Mouse (Mus musculus) stomach, embryonic 16.5 days (tissue): ENCODE data around the gene Pnldc1. TPM values are rescaled to one million over a fixed set of nuclear protein-coding genes. Genes with fewer than 3 reads are reported as not detected.
"Not testable (repeated sequence)": the region's sequence is repeated elsewhere in the genome, so short reads cannot be mapped to it uniquely, and the experiment has no call there.

Experiments used
- ATAC-seq: fragments of 200-750 bp; cut with Nextera tagmentation; 2 replicates; pipeline ENCODE4 v1.8.0; 2017; ENCODE audit warnings: moderate number of reproducible peaks, moderate TSS enrichment; ENCODE audit not compliant: insufficient read depth, low FRiP score
- H3K27ac ChIP-seq: fragments of 300-500 bp; sonication (generic); 2 replicates; pipeline ENCODE4 v1.5.1; 2014; ENCODE audit warnings: low read length
- H3K27me3 ChIP-seq: fragments of 300-500 bp; sonication (generic); 2 replicates; pipeline ENCODE4 v1.6.1; 2014; ENCODE audit warnings: low read length, control low read depth, mixed read lengths; ENCODE audit not compliant: control insufficient read depth, insufficient read depth
- H3K36me3 ChIP-seq: fragments of 300-500 bp; sonication (generic); 2 replicates; pipeline ENCODE4 v1.6.1; 2014; ENCODE audit warnings: low read length; ENCODE audit not compliant: control insufficient read depth, insufficient read depth
- H3K4me1 ChIP-seq: fragments of 300-500 bp; sonication (generic); 2 replicates; pipeline ENCODE4 v1.6.1; 2014; ENCODE audit warnings: low read length, control low read depth, mixed read lengths; ENCODE audit not compliant: control insufficient read depth, insufficient read depth
- H3K4me2 ChIP-seq: fragments of 300-500 bp; sonication (generic); 2 replicates; pipeline ENCODE4 v1.6.1; 2014; ENCODE audit warnings: low read depth, low read length, mixed read lengths
- H3K4me3 ChIP-seq: fragments of 300-500 bp; sonication (generic); replicated peaks from 2 replicates; pipeline ENCODE4 v1.5.1; 2014; ENCODE audit warnings: mild to moderate bottlenecking, low read length
- H3K9ac ChIP-seq: fragments of 300-500 bp; sonication (generic); 2 replicates; pipeline ENCODE4 v1.6.1; 2014; ENCODE audit warnings: low read length
- H3K9me3 ChIP-seq: fragments of 300-500 bp; sonication (generic); replicated peaks from 2 replicates; pipeline ENCODE4 v1.6.1; 2016; ENCODE audit warnings: low read length, control low read depth; ENCODE audit not compliant: control insufficient read depth
- WGBS: fragments of 180-500 bp; shearing (Covaris S2); extraction: QIAGEN DNeasy Blood & Tissue Kit; methylation state at CpG from one replicate; pipeline ENCODE4 v1.1.7; 2014; 5-methylcytosine and 5-hydroxymethylcytosine counted together
- polyA plus RNA-seq: library from polyadenylated mRNA; unstranded; fragments of >200 nt; fragmentation: Nextera tagmentation; extraction: Ambion mirVana; gene quantifications from 2 replicates; pipeline ENCODE4 v1.2.1, GENCODE M21; 2015

Pnldc1 gene
- 0.42 and 1.1 TPM in 2 replicates for polyA plus RNA-seq

GRCm38 (mm10) chr17:12909361-12910280 lies at the start of gene Pnldc1:
Gene Pnldc1, minus strand, starts transcription at chr17:12910230.
- no peak within 1 kb of the TSS for H3K4me3 ChIP-seq
- H3K36me3 ChIP-seq: peaks cover 20% of the 10 kb centered on the region
- H3K9ac ChIP-seq: no peak within 1 kb of the TSS
- no peak within 1 kb of the TSS for H3K4me2 ChIP-seq
- 75% methylated on average over 35 of the region's 35 CpGs for WGBS
- no peaks in the 10 kb centered on the region for H3K27me3 ChIP-seq
- H3K27ac ChIP-seq: no peak within 1 kb of the TSS
- H3K4me1 ChIP-seq: no peaks in the 10 kb centered on the region
- no peak for ATAC-seq
- no peaks in the 10 kb centered on the region for H3K9me3 ChIP-seq

- 33% methylated on average over 1 of the region's 2 CpGs for WGBS
- not testable (repeated sequence) for H3K36me3 ChIP-seq, H3K27ac ChIP-seq, H3K4me1 ChIP-seq, H3K27me3 ChIP-seq, ATAC-seq, H3K9me3 ChIP-seq, H3K9ac ChIP-seq
- Histone ChIP-seq H3K4me2 (0 out of 2 replicates have a peak overlapping the region, but pooled peaks have one; percentile 24), H3K4me3 (0 out of 2 replicates have a peak overlapping the region, but pooled peaks have one; percentile 14)
Observed at GRCm38 (mm10) chr17:12959377-12959776, 49.3 kb upstream of the Pnldc1 start.

- no peak overlapping the region for H3K9ac ChIP-seq
- no peak overlapping the region for H3K4me2 ChIP-seq
- 86% methylated on average over 8 of the region's 8 CpGs for WGBS
- peaks cover 5% of the 10 kb centered on the region for H3K4me1 ChIP-seq
- no peaks in the 10 kb centered on the region for H3K27me3 ChIP-seq
- peaks cover 5% of the 10 kb centered on the region; the same call in 1 of the 2 replicates for H3K36me3 ChIP-seq
- no peak overlapping the region for H3K27ac ChIP-seq
- H3K9me3 ChIP-seq: no peaks in the 10 kb centered on the region
- no peak for ATAC-seq
- no peak overlapping the region for H3K4me3 ChIP-seq
Observed at GRCm38 (mm10) chr17:12956664-12957063, 46.6 kb upstream of the Pnldc1 start.

- peaks cover 7% of the 10 kb centered on the region; the same call in 1 of the 2 replicates for H3K36me3 ChIP-seq
- no peak overlapping the region for H3K4me3 ChIP-seq
- ATAC-seq: no peak
- H3K4me1 ChIP-seq: no peaks in the 10 kb centered on the region
- no peak overlapping the region for H3K4me2 ChIP-seq
- WGBS: 91% methylated on average over 5 of the region's 5 CpGs
- no peak overlapping the region for H3K9ac ChIP-seq
- no peaks in the 10 kb centered on the region for H3K27me3 ChIP-seq
- H3K9me3 ChIP-seq: no peaks in the 10 kb centered on the region
- no peak overlapping the region for H3K27ac ChIP-seq
Observed at GRCm38 (mm10) chr17:12949669-12950068, 39.6 kb upstream of the Pnldc1 start.

GRCm38 (mm10) chr17:12942459-12943162 lies 32.6 kb upstream of the Pnldc1 start:
- no peak overlapping the region for H3K9ac ChIP-seq
- no peak overlapping the region for H3K27ac ChIP-seq
- ATAC-seq: no peak
- H3K4me2 ChIP-seq: no peak overlapping the region
- H3K36me3 ChIP-seq: no peaks in the 10 kb centered on the region
- H3K9me3 ChIP-seq: no peaks in the 10 kb centered on the region
- WGBS: 88% methylated on average over 6 of the region's 6 CpGs
- no peak overlapping the region for H3K4me3 ChIP-seq
- no peaks in the 10 kb centered on the region for H3K27me3 ChIP-seq
- H3K4me1 ChIP-seq: peaks cover 5% of the 10 kb centered on the region; the same call in 1 of the 2 replicates

- Histone ChIP-seq H3K27me3 (no peaks in the 10 kb centered on the region), H3K9me3 (no peaks in the 10 kb centered on the region), H3K36me3 (no peaks in the 10 kb centered on the region), H3K4me1 (peaks cover 5% of the 10 kb centered on the region; the same call in 1 of the 2 replicates), H3K27ac (no peak overlapping the region), H3K9ac (no peak overlapping the region), H3K4me3 (no peak overlapping the region), H3K4me2 (no peak overlapping the region)
- WGBS: 74% methylated on average over 8 of the region's 8 CpGs
- no peak for ATAC-seq
Observed at GRCm38 (mm10) chr17:12941543-12942260, 31.7 kb upstream of the Pnldc1 start.

GRCm38 (mm10) chr17:12940151-12940805 lies 30.2 kb upstream of the Pnldc1 start, which contains the start of gene Acat3:
Gene Acat3, minus strand, starts transcription at chr17:12940600.
- peak; percentile 86 for ATAC-seq
- Histone ChIP-seq H3K4me2 (peak within 1 kb of the TSS; percentile 71), H3K9me3 (no peaks in the 10 kb centered on the region), H3K27me3 (no peaks in the 10 kb centered on the region), H3K9ac (peak within 1 kb of the TSS; percentile 64), H3K36me3 (no peaks in the 10 kb centered on the region), H3K4me3 (peak within 1 kb of the TSS; percentile 45), H3K27ac (no peak within 1 kb of the TSS), H3K4me1 (peaks cover 5% of the 10 kb centered on the region; the same call in 1 of the 2 replicates)
- WGBS: 7% methylated on average over 27 of the region's 27 CpGs

- not testable (repeated sequence) for H3K27me3 ChIP-seq, H3K4me1 ChIP-seq, H3K9me3 ChIP-seq, H3K36me3 ChIP-seq, H3K27ac ChIP-seq
- Histone ChIP-seq H3K4me3 (peak overlapping the region; percentile 45), H3K4me2 (peak overlapping the region; percentile 71), H3K9ac (peak overlapping the region; percentile 64)
- peak; percentile 3; the same call in 1 of the 2 replicates for ATAC-seq
- WGBS: 51% methylated on average over 2 of the region's 12 CpGs
Observed at GRCm38 (mm10) chr17:12939377-12940148, 29.5 kb upstream of the Pnldc1 start.
